Mouse (Mus musculus) embryonic fibroblast, embryonic 13.5 days (primary cell): ENCODE measurements around the gene Nme8.

Source experiments
- CTCF ChIP-seq: IDR thresholded peaks from 2 replicates; pipeline ENCODE4 v1.5.1; 2011; ENCODE audit warnings: mild to moderate bottlenecking, control low read depth, low read length, moderate library complexity, borderline replicate concordance; ENCODE audit not compliant: insufficient read depth
- POLR2A ChIP-seq: IDR thresholded peaks from 2 replicates; pipeline ENCODE4 v1.6.1; 2011; ENCODE audit warnings: low read depth, mild to moderate bottlenecking, control low read depth, low read length, moderate library complexity

DNA sequence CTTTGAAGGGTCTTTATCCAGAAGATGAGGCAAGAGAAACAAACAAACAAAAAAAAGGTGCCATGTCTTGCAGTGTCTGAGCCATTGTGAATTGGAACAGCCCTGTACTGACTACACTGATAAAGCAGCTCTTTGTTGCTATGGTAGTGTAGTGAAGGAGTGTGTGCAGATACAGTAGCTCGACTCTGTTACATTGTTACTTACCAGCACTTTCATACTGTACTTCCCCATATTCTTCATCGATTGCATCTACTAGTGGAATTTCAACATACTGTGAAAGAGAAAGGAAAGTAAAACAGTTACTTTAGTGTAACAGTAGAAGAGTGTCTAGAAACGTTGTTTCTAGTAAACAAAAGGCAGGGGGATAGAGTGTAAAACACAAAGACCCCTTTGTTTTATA is 7.6 kb downstream of the Nme8 start:
- TF ChIP-seq CTCF (no peak), POLR2A (no peak)
